Mouse (Mus musculus) retina, postnatal 1 day (tissue): ENCODE results near the gene Arid1b.

Experiments used
- DNase-seq: peaks from one replicate; pipeline ENCODE4 v3.0.0-alpha.2; 2012

Arid1b gene

GRCm38 (mm10) chr17:5287641-5288040 is 293.5 kb downstream of the Arid1b start:
- no peak for DNase-seq

DNA sequence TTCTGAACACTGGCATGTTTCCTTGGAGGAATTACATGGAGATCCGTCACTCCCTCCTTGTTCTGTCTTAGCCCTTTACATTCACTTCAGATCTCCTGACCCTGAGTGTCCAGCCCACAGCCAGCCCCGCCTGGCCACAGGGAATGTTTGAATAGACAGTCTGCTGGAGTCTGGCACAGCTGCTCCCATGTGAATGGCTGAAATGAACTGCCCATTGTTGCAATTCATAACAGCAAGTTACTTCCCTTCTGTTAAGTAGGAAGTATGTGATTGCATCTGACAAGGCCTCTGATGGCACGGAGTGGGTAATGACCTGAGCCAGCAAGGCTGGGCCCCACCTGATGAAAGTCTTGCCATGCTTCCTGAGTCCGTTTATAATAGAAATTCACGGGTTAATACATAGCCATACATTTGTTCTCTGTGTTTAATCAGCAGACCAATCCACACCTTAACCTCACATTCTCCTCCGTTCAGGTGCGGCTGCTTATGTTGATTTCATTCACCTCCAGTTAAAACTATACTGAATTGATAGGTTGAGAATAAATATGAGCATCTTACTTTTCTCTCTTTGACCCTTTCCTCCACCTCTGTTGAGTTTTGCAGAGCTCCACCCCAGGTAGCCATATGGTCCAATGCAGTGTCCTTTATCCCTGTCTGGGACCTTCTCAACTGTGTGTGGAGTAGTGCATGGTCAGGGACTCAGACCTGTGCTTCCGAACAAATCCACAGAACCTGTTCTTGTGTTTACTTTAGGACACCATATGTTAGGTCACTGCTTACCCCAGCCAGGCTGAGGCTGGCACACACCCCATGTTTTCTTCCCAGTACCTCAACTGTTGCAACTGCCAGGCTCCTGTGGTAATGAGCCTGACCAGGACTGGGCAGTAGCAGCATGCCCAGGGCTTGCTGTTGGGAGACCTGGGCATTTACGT is 299.8 kb downstream of the Arid1b start:
- peak; percentile 96 for DNase-seq

DNA sequence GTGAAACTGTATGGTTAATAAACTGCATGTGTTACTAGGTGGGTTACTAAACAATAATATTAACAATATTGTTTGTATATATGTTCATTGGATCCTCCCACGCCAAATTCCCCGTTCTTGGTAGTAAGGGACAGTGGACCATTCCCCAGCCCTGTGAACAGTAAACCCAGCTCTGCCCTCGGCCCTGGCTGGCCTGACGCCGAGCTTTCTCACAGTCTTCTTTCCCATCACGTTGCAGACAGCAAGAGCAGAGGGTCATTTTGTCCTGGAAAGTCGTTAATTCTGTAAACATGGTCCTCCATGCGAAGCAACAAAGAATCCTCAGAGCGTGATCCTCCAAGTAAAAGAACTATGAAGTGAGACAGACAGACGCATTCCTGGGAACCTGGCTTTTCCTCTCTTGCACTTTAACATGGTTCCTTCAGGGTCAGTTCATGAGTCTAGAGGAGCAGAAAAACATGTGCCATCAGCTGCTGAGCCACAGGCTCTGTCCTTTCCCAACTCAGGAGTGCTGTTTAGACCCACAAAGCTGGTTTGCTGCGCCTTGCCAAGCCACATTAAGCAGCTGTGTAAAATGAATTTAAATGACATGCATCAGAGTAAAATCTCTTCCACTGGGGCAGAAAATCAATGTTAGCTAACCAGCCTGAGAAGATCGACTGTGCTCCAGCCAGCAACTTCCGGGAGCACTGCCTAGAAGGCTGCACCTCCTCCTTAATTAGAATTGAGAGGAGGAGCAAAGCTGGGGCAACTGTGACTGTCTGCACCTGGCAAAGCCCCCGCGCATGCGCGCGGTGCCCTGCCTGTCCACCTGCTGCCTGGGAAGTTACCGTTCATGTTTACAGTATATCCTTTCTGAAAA is 301.2 kb downstream of the Arid1b start:
- peak; percentile 94 for DNase-seq

GRCm38 (mm10) chr17:5295948-5296262 is 301.8 kb downstream of the Arid1b start:
- DNase-seq: no peak

DNA sequence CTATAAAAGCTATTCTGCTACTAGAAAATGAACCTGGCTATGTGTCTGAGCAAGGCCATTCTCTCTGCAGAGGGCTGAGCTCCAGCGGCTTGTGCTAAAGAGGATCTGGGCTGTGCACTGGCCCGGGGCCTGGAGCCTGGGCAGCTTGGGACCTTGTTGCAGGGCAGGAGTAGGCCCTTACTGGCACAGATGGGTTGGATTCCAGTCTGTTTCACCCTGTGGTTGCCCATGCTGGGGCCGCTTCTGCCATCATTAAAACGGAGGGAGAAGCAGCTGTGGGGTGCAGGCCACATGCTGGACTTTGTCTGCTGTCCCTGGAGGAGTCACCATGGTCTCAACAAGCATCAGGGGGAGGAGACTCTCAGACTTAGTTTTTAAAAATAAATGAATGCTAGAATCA is 303.4 kb downstream of the Arid1b start:
- no peak for DNase-seq

DNA sequence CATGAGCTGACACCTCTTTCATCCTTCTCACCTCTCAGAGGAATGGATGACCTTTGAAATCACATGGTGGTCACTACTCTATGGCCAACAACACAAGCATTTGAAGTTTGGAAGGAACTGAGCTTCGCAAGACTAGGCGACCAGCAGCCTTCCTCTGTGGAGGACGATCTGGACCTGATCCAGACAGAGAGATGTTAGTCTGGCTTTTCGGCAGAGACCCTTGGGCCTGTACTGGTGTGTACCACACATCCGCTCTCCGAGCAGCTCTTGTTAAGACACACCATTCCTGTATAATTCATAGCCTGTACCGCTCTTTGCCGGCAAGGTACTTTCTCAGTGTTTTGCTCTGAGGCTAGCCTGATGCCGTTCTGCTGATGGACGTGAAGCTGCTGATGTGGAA is 303.9 kb downstream of the Arid1b start:
- DNase-seq: no peak

GRCm38 (mm10) chr17:5298891-5299559 is 304.9 kb downstream of the Arid1b start:
- peak; percentile 66 for DNase-seq

DNA sequence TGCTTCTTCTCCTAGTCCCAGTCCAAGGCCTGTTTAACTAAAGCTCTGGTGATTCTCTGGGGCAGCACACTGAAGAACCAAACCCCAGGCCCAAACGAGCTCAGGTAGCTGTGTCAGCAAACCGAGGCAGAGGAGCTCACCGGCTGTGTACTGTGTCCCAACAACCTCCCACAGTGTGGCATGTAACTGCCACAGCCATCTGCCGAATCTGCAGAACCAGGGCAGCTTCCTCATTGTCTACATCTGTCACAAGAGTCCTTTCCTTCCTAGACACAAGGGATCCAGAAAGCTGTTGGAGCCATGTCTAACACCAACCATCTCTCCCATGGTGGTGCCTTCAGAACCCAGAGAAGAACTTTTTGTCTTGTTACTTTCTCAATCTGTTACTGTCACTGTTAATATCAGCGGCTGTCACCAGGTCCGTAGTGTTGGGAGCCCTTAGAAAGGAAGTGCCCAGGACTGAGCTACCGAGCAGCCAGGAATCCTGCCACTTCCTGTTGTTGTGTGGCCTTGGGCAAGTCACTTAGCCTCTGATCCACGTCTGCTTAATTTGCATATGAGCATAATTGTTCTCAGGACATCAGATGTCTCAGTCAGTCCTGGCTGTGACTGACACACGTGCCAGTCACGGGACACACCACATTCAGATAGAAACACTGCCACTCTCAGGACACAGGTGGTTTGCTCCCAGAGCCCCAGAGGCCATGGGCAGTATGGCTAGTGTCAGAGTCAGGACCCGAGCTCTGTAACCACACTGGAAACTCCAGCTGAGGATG is 309.0 kb downstream of the Arid1b start:
- DNase-seq: no peak

DNA sequence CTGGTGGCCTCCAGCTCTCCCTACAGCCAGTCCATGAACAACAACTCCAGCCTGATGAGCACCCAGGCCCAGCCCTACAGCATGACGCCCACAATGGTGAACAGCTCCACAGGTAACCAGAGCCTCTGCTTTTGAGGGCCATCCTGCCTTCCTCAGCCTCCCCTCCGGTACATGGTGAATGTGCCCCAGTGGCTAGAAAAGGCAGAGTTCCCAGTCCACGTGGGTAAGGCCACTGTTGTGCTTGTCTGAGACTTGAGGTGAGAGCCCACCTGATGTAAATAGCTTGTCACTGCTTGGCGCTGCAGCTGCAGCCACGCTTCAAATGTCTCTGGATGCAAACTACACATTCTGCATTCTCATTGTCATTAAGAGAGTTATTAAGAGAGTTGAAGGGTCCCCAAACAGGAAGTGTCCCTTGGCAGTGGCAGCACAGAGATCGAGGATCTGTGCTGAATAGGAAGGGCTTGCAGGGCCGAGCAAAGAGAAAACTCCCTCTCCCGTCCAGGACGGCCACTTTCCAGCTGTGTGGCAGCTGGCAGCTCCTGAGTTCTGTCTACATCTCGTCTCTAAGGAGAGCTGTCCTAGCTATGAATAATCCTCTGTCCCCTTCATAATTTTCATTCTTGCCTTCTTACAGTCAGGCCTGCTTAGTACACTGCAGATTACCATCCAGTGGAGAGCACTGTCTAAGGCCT is 311.8 kb downstream of the Arid1b start:
- no peak for DNase-seq

GRCm38 (mm10) chr17:5309930-5310329 is 315.8 kb downstream of the Arid1b start:
- no peak for DNase-seq

- no peak for DNase-seq
Measured at GRCm38 (mm10) chr17:5310425-5310888, 316.3 kb downstream of the Arid1b start.

- DNase-seq: no peak
Measured at GRCm38 (mm10) chr17:5311062-5311461, 316.9 kb downstream of the Arid1b start.

GRCm38 (mm10) chr17:5312307-5312706 is 318.2 kb downstream of the Arid1b start:
- DNase-seq: no peak

GRCm38 (mm10) chr17:5314735-5315134 is 320.6 kb downstream of the Arid1b start:
- DNase-seq: no peak

GRCm38 (mm10) chr17:5316489-5316888 is 322.4 kb downstream of the Arid1b start:
- no peak for DNase-seq

GRCm38 (mm10) chr17:5321589-5322225 is 327.6 kb downstream of the Arid1b start:
- DNase-seq: no peak

GRCm38 (mm10) chr17:5322594-5322993 is 328.5 kb downstream of the Arid1b start:
- DNase-seq: no peak

- no peak for DNase-seq
Measured at GRCm38 (mm10) chr17:5323746-5324145, 329.6 kb downstream of the Arid1b start.

DNA sequence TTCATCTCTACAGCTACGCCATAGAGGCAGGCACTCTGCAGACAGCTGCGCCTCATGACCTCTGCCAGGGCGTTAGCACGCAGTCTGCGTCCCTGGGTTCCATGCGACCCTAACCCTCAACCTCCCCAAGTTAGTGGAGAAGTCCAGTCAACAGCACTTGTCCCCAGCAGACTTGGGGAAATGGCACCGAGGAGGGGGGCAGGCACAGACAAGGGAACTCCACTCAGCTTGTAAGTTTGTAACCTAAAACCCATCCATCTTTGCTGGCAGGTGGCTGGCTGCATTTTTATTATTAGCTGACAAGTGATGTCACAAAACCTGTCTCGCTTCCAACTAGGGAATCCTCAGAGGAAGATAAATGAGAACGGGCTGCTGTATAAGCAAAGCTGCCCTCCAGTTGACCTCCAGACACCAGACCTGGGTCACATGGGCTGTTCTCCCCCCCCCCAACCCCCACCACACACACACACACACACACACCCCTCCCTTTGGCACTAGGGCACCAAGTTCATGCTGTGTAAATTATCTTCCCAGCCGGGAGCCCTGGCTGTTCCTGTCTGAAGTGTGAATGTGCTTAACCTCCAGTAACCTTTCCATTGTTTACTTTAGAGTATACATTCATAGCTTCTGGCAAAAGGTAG is 330.2 kb downstream of the Arid1b start:
- peak; percentile 88 for DNase-seq

DNA sequence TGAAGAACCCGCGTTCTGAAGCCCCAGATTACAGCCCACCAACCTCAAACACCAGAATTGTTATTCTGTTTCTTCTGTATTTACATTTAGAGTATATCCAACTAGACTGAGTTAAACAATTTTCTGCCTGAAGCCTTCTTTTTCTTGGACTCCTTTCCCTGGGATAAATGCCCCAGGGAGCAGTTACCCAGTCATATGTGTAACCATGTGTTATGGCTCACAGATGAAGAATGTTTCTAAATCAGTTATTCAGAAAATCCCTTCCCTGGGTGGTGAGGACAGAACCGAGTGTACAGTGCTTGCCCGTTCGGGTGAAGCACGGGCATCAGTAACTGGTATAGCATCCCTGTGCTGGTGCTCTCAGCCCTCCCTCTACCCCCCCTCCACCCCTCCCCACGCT is 332.6 kb downstream of the Arid1b start:
- no peak for DNase-seq
